Mouse (Mus musculus): ENCODE data around the gene Rbx1.

- TF ChIP-seq CTCF (IDR thresholded peaks at IDR 0.05; ENCODE audit: low read depth), result no peak
- no peak for TF ChIP-seq EP300 (IDR thresholded peaks at IDR 0.05; ENCODE audit: low read depth)
These were observed 37.9 kb downstream of the Rbx1 start for GRCm38 (mm10) chr15:81503995-81504394.

Measured in liver, embryonic 14.5 days (tissue).